Mouse (Mus musculus) MEL (cell line): ENCODE data around the gene Parp12. TPM values are rescaled to one million over a fixed set of nuclear protein-coding genes. Genes with fewer than 3 reads are reported as not detected.

Experiments used
- DNase-seq: peaks from one replicate; pipeline ENCODE4 v3.0.0; 2011; ENCODE audit warnings: low read depth, low spot score
- H3K27ac ChIP-seq: 2 replicates; pipeline ENCODE4 v1.5.1; 2012; ENCODE audit warnings: low read depth, mild to moderate bottlenecking, control low read depth, low read length, moderate library complexity; ENCODE audit not compliant: control insufficient read depth
- H3K27me3 ChIP-seq, 2 experiments: fragments of 150-350 bp in 1 of 2; sonication (generic) in 1 of 2; 2 replicates each; pipeline ENCODE4 v1.6.1; 2012; ENCODE audit warnings: low read length in 2 of 2, mild to moderate bottlenecking in 2 of 2, improper control_type of control experiment in 1 of 2, moderate library complexity in 1 of 2; ENCODE audit not compliant: insufficient read depth in 2 of 2, control insufficient read depth in 1 of 2
- H3K36me3 ChIP-seq, 2 experiments: 2 replicates each; pipeline ENCODE4 v1.6.1; 2012 to 2014; ENCODE audit warnings: low read length in 2 of 2, improper control_type of control experiment in 1 of 2, inconsistent platforms in 1 of 2, mild to moderate bottlenecking in 1 of 2; ENCODE audit not compliant: insufficient read depth in 2 of 2, control insufficient read depth in 1 of 2
- H3K4me1 ChIP-seq, 2 experiments: fragments of 150-350 bp in 1 of 2; sonication (generic) in 1 of 2; 2 replicates each; pipeline ENCODE4 v1.6.1; 2012; ENCODE audit warnings: low read length in 2 of 2, improper control_type of control experiment in 1 of 2, mild to moderate bottlenecking in 1 of 2; ENCODE audit not compliant: insufficient read depth in 2 of 2, control insufficient read depth in 1 of 2
- H3K4me3 ChIP-seq, 2 experiments: fragments of 150-350 bp in 1 of 2; sonication (generic) in 1 of 2; 2 replicates each; pipeline ENCODE4 v1.5.1; 2012; ENCODE audit warnings: low read depth in 2 of 2, low read length in 2 of 2, mild to moderate bottlenecking in 2 of 2, moderate library complexity in 2 of 2, control low read depth in 1 of 2, improper control_type of control experiment in 1 of 2; ENCODE audit not compliant: control insufficient read depth in 1 of 2, insufficient read depth in 1 of 2
- H3K79me2 ChIP-seq: 2 replicates; pipeline ENCODE4 v1.6.1; 2012; ENCODE audit warnings: mild to moderate bottlenecking, low read length, moderate library complexity; ENCODE audit not compliant: control insufficient read depth, poor library complexity, insufficient read depth
- H3K9ac ChIP-seq: 2 replicates; pipeline ENCODE4 v1.6.1; 2012; ENCODE audit warnings: low read depth, mild to moderate bottlenecking, control low read depth, low read length, moderate library complexity; ENCODE audit not compliant: control insufficient read depth, poor library complexity, severe bottlenecking
- H3K9me3 ChIP-seq: fragments of 150-350 bp; sonication (generic); replicated peaks from 2 replicates; pipeline ENCODE4 v1.6.1; 2012; ENCODE audit warnings: mild to moderate bottlenecking, low read length, improper control_type of control experiment, moderate library complexity; ENCODE audit not compliant: insufficient read depth
- BHLHE40 ChIP-seq: IDR thresholded peaks from 2 replicates; pipeline ENCODE4 v1.6.1; 2012; ENCODE audit warnings: low read depth, mild to moderate bottlenecking, inconsistent platforms, low read length, improper control_type of control experiment, borderline replicate concordance
- E2F4 ChIP-seq: IDR thresholded peaks from 2 replicates; pipeline ENCODE4 v1.6.1; 2011; ENCODE audit warnings: low read depth, low read length, improper control_type of control experiment, borderline replicate concordance
- EP300 ChIP-seq, 2 experiments: IDR thresholded peaks; 2 replicates each; pipeline ENCODE4 v1.6.1; 2011; ENCODE audit warnings: improper control_type of control experiment in 2 of 2, low read length in 2 of 2, low read depth in 1 of 2, mild to moderate bottlenecking in 1 of 2
- GATA1 ChIP-seq: IDR thresholded peaks from 2 replicates; pipeline ENCODE4 v1.6.1; 2011; ENCODE audit warnings: low read depth, low read length, improper control_type of control experiment
- HCFC1 ChIP-seq: IDR thresholded peaks from 2 replicates; pipeline ENCODE4 v1.6.1; 2012; ENCODE audit warnings: low read depth, mild to moderate bottlenecking, inconsistent platforms, low read length, improper control_type of control experiment, moderate library complexity
- KAT2A ChIP-seq: conservative IDR thresholded peaks from 2 replicates; pipeline ENCODE4 v1.6.1; 2012; ENCODE audit warnings: low read depth, low read length, improper control_type of control experiment, inconsistent platforms
- MAZ ChIP-seq: IDR thresholded peaks from 2 replicates; pipeline ENCODE4 v1.6.1; 2012; ENCODE audit warnings: low read depth, mild to moderate bottlenecking, inconsistent platforms, low read length, improper control_type of control experiment
- MEF2A ChIP-seq: IDR thresholded peaks from 2 replicates; pipeline ENCODE4 v1.6.1; 2014; ENCODE audit warnings: low read depth, mild to moderate bottlenecking, inconsistent platforms, low read length, improper control_type of control experiment; ENCODE audit not compliant: poor library complexity, insufficient replicate concordance, severe bottlenecking; ENCODE audit errors: extremely low read depth
- MYC ChIP-seq: IDR thresholded peaks from 2 replicates; pipeline ENCODE4 v1.6.1; 2011; ENCODE audit warnings: low read depth, mild to moderate bottlenecking, low read length, improper control_type of control experiment, moderate library complexity
- POLR2A ChIP-seq, 2 experiments: IDR thresholded peaks; 2 replicates each; pipeline ENCODE4 v1.6.1; 2011 to 2012; ENCODE audit warnings: low read length in 2 of 2, mild to moderate bottlenecking in 2 of 2, control low read depth in 1 of 2, improper control_type of control experiment in 1 of 2, low read depth in 1 of 2, moderate library complexity in 1 of 2; ENCODE audit not compliant: control insufficient read depth in 1 of 2, insufficient read depth in 1 of 2, poor library complexity in 1 of 2
- POLR2AphosphoS5 ChIP-seq: IDR thresholded peaks from 2 replicates; pipeline ENCODE4 v1.6.1; 2012; ENCODE audit warnings: low read depth, borderline replicate concordance, mild to moderate bottlenecking, inconsistent platforms, low read length, moderate library complexity, mixed read lengths
- RAD21 ChIP-seq: IDR thresholded peaks from 2 replicates; pipeline ENCODE4 v1.6.1; 2011; ENCODE audit warnings: mild to moderate bottlenecking, low read depth, low read length, improper control_type of control experiment
- TAL1 ChIP-seq: IDR thresholded peaks from 2 replicates; pipeline ENCODE4 v1.6.1; 2012; ENCODE audit warnings: mild to moderate bottlenecking, inconsistent platforms, low read length, moderate library complexity, mixed read lengths
- TBP ChIP-seq: IDR thresholded peaks from 2 replicates; pipeline ENCODE4 v1.8.0; 2011; ENCODE audit warnings: low read depth, low read length, improper control_type of control experiment
- TCF12 ChIP-seq: IDR thresholded peaks from 2 replicates; pipeline ENCODE4 v1.6.1; 2014; ENCODE audit warnings: low read depth, mild to moderate bottlenecking, inconsistent platforms, low read length, improper control_type of control experiment, moderate library complexity
- ZC3H11A ChIP-seq: IDR thresholded peaks from 2 replicates; pipeline ENCODE4 v1.6.1; 2012; ENCODE audit warnings: low read depth, mild to moderate bottlenecking, inconsistent platforms, low read length, improper control_type of control experiment
- ZMIZ1 ChIP-seq: IDR thresholded peaks from 2 replicates; pipeline ENCODE4 v1.6.1; 2012; ENCODE audit warnings: low read depth, mild to moderate bottlenecking, inconsistent platforms, low read length, improper control_type of control experiment, moderate library complexity
- ZNF384 ChIP-seq: IDR thresholded peaks from 2 replicates; pipeline ENCODE4 v1.6.1; 2012; ENCODE audit warnings: low read depth, mild to moderate bottlenecking, inconsistent platforms, low read length, improper control_type of control experiment
- polyA plus RNA-seq, 2 experiments: library from polyadenylated mRNA; stranded (reverse) in 1 of 2; unstranded in 1 of 2; fragments of >175 nt in 1 of 2; fragments of >200 nt in 1 of 2; gene quantifications; 2 replicates each; pipeline versions ENCODE4 v1.2.1 to v1.2.4; 2012; ENCODE audit warnings: low replicate concordance in 2 of 2, low read depth in 1 of 2; ENCODE audit not compliant: insufficient read length in 2 of 2, insufficient read depth in 1 of 2, missing spikeins in 1 of 2
- total RNA-seq: library from RNA; depleted of rRNA; stranded (reverse); fragments of 300-350 nt; gene quantifications from 2 replicates; pipeline ENCODE4 v1.2.3, GENCODE M21; 2012

The Parp12 gene
- total and polyA plus RNA-seq, 3 experiments, result 5.2 to 8.6 TPM; not detected in 1

DNA sequence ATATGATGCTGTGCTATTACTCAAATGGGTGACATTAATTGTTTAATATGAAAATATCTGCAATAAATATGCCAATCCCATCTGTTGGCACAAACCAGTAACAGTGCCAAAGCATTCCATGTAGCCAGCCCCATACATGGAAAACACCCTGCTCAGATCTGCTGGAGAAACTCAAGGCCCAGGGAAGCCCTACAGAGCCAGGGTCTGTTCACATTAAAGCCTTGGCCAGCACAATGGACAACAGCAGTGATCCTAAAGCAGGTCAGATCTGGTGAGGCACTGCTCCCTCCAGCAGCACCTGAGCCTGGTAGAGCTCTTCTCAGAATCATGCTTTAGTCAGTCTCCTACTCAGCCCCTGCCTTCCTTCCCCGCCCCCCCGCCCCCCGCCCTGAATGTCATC lies 5.0 kb downstream of the Parp12 start:
- no peak for DNase-seq
- Histone ChIP-seq H3K4me1 (peaks cover 0 to 4% of the 10 kb centered on the region in 2 experiments; a peak in 1 of 4 replicates), H3K9me3 (no peaks in the 10 kb centered on the region), H3K4me3 (no peak overlapping the region), H3K27me3 (no peaks in the 10 kb centered on the region), H3K27ac (no peak overlapping the region), H3K36me3 (no peaks in the 10 kb centered on the region), H3K79me2 (no peaks in the 10 kb centered on the region; the same call in 1 of the 2 replicates), H3K9ac (no peak overlapping the region)
- TF ChIP-seq E2F4 (no peak), ZMIZ1 (no peak), ZC3H11A (no peak), GATA1 (no peak), ZNF384 (no peak), POLR2A (IDR thresholded peaks at IDR 0.05; ENCODE audit: control insufficient read depth in 1 of 2, insufficient read depth in 1 of 2, low read depth in 1 of 2, low read length in 2 of 2, poor library complexity in 1 of 2) (no peak)

DNA sequence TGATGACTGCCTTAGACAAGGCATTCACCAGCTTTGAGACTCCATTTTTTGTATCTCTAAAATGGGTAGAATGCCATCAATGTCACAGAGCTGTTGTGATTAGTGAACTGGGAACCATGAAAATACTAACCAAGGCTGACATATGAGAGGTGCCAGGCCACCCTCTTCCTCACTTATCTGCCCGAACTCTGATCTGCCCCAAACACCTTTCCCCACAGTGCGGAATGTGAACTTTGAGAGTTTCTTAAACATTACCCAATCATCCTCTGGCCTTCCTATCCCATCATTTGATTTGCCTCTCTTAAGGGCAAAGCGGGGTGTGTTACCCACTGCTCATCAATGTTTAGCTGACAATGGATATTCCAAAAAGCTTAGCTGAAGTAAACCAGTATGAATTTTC lies 5.4 kb downstream of the Parp12 start:
- Histone ChIP-seq H3K4me3 (no peak overlapping the region), H3K4me1 (peaks cover 0 to 4% of the 10 kb centered on the region in 2 experiments; a peak in 1 of 4 replicates), H3K79me2 (no peaks in the 10 kb centered on the region), H3K36me3 (no peaks in the 10 kb centered on the region), H3K27ac (no peak overlapping the region), H3K9me3 (no peaks in the 10 kb centered on the region), H3K27me3 (no peaks in the 10 kb centered on the region), H3K9ac (no peak overlapping the region)
- no peak for DNase-seq
- TF ChIP-seq HCFC1 (no peak), TAL1 (no peak), TBP (no peak), ZC3H11A (no peak), RAD21 (no peak), MYC (no peak), E2F4 (no peak), TCF12 (no peak), MEF2A (no peak), POLR2A (IDR thresholded peaks at IDR 0.05; ENCODE audit: control insufficient read depth in 1 of 2, insufficient read depth in 1 of 2, low read depth in 1 of 2, low read length in 2 of 2, poor library complexity in 1 of 2) (no peak), BHLHE40 (no peak), POLR2AphosphoS5 (no peak), MAZ (no peak), EP300 (IDR thresholded peaks at IDR 0.05; ENCODE audit: low read depth in 1 of 2, low read length in 2 of 2) (no peak), KAT2A (no peak)
